Mouse (Mus musculus) kidney, postnatal 10 days (tissue): ENCODE data around the gene Lrch1.

Source experiments
- DNase-seq: peaks from one replicate; pipeline ENCODE4 v3.0.0; 2021; ENCODE audit warnings: mixed read lengths

The Lrch1 gene

DNA sequence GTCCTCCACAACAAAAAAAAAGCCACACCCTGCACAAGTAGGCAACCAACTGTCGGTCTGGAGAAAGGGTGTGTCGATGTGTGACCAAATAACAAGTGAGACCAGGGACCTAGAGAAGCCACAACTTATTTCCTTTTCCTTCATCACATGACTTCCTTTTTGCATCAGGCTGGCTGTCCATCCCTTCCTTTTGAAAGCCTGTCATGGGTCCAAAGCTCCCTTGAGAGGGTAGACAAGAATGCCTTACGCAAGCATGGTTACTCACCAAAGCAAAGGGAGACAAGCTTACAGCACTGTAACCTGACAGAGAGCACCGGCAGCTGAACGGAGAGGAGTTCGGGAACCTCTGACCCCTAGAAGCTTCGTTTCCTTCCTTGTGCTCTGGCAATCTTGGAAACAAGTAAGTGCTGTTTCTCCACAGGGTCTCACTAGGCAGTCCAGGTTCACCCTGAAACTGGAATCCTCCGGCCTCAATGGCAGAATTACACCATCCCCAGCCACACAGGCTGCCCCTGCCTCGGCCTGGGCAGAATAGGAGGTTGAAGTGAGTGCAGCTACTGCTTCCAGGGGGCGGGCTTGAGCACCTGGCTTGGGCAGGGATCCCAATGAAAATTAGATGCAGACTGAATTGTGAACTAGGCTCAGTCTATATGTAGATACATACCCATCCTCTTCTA lies 150.2 kb downstream of the Lrch1 start:
- DNase-seq = no peak

DNA sequence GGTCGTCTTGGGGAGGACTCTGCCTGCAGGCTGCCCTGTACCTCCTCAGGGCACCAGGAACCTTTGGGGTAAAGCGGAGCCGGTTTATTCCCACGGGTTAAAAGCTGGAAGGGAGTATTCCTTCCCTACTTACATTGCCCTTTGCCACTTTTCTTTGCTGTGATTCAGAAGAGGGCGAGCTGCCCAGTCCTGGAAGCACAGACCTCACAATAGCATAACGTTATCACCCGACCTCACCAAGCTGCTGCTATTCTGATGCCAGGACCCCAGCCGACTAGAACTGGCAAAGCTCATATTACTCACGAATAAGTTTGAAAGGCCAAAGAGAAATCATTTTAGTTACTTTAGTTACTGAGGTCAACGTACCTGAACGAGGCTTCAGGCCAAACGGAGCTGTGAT lies 152.7 kb downstream of the Lrch1 start:
- no peak for DNase-seq

DNA sequence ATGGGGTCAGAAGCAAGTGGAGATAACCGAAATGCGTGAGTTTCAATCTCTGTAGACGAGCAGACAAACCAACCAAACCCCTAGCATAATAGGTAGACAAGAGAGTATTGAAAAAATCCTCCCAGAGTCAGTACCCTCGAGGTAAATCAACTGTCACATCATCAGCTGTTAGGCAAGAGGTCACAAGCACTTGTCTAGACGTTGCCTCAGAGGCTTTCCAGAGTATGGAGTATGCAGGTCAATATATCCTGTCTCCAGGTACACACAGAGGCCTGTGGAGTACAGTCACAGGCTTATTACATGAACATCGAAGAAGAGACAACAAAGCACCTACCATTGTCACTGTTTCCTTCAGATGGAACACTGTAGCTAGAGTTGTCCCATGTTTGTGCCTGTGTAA lies 154.9 kb downstream of the Lrch1 start:
- no peak for DNase-seq

DNA sequence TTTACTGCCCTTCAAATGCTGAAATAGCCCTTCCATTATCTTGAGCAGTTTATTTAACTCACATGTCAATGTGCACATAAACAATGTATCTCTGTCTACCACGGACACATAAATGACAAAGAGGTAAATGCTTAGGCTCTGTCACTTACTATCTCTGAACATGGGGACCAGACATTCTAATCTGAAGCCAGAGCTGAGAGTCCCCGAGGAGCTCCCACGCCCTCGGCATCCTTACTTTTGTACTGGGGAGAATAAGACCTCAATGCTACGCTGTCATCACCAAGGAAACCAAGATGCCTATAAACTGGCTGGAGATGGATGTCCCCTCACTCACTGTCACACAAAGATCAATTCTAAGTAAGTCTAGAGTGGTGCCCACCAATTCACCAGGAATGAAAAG lies 157.1 kb downstream of the Lrch1 start:
- no peak for DNase-seq

DNA sequence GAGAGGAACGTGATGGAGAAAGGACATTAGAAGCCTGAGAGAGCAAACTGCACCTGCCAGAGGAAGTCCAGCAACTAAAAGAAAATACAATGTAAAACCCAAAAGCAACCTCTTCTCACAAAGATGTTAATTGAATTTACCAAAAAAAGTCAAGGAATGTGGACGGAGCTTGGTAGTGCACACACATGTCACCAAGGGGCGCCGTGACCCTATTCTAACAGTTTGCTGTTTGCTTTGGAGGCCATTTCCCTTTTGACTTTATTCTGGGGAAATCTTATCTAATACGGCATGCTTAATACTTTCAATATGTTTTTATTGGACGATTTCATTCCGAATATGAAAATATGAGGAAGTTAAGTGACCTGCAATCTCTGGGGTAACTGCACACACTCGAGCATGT lies 158.9 kb downstream of the Lrch1 start:
- DNase-seq = peak; percentile 55

DNA sequence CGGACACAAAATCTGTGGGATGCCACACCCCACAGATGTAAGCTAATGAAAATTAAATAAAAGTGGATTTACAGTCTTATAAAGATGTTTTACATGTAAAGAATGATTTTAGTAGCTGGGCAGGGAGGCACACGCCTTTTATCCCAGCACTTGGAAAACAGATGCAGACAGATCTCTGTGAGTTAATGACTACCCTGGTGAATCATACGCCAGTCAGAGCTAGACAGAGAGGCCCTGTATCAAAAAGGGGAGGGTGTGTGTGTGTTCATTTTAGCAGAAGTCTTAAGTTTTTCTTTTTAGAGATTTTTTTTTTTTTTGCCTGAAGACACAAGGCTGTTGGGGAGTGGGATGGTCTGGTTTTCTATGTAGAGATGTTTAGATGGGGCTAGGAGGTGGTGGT lies 160.0 kb downstream of the Lrch1 start:
- DNase-seq = no peak

DNA sequence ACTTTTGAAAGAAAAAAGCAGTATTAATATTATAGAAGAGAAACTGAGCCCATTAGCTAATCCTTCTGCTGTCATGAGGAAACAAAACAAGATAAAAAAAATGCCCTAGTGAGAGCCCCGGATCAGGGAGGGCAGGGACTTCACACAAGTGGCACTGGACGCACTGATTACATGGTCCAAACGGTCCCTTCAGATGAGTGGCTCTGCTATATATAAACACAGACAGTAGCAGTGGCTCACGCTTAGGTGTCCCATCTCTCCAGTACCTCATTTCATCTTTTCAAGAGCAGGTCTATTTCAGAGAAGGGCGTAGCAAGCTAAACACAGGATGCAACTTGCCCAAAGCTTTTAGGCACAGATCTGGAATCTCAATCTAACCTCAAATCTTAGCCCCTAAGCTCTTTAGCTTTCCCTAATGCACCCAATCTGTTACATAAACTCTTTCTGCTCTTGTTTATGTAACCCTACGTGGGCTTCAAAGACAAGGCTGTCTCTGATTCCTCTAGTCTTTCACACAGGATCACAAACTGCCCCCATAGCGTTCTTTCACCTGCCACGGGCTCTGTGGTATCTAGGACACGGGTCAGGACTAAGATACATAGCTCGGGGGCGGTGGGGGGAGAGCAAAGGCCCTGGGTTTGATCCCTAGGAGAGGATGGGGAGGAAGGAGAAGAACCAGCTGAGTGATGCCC lies 163.3 kb downstream of the Lrch1 start:
- DNase-seq = no peak

DNA sequence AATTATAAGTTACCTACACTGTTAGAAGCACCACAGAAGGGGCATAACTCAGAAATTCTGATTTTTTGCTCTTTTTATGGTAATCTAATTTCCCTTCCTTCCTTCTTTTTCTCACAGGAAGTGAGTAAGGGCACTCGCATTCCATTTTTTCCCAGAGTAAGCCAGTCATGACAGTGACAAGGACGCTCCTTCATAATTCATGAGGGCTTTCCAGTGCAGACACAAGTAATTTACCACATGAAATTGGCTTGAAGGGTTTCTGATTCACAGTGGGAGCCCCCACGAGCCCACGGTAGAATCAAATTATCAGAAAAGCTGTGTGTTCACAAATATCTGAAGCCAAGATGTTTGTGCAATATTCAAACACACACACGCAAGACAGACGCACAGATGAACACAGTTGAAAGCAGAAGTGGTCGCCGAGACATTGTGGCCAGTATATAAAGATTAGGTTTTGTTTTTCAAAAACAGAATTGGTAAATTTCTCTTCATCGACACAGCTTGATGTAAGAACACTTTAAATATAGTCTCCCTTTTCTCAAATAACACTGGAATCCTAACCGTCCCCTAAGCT lies 173.5 kb downstream of the Lrch1 start:
- DNase-seq = no peak

DNA sequence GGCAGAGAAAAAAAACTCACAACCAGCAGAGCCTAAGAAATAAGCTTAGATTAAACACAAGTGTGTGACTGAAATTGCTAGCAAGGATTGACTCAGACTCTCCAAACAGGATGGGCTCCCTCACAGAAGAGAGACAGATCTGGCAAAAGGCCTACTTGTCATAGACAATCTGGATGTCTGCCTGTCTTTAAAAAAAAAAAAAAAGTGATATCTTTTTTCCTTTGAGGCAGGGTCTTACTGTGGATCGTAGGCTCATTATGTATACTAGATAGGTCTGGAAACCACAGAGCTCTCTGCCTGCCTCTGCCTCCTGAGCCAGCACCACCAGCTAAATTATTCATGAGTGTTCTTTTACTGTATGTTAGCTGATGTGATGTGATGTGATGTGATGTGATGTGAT lies 179.8 kb downstream of the Lrch1 start:
- no peak for DNase-seq

DNA sequence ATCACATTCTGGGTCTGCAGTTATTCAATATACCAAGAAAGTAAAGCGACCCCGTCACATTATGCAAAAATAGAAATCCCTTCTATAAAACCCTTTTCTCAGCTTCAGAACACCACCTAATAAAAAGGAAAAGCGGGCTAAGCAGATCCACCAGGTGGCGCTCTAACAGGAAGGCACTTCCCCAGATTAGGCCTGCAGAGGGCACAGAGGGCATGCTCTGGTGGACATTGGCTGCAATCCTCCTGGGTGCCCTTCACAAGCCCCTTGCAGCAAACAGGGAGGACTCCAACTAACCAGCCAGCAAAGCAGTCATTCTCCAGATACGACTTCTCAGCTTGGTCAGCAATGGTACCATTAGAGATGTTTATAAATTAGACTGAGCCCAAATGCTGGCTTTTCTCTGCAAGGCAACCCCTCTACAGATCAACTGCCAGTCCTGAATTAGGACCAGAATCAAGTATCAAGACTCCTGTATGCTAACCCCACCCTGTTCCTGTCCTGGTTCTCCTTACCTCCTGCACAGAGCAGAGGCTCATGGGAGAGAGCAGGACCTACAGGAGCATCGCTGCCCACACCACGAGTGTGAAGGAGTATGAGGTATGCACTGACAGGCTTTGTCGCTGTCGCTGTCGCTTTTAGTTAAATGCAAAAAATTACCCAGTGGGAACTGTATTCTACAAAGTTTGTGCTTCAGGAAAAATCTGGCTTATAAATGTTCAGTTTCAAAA lies 183.3 kb downstream of the Lrch1 start:
- peak; percentile 87 for DNase-seq

DNA sequence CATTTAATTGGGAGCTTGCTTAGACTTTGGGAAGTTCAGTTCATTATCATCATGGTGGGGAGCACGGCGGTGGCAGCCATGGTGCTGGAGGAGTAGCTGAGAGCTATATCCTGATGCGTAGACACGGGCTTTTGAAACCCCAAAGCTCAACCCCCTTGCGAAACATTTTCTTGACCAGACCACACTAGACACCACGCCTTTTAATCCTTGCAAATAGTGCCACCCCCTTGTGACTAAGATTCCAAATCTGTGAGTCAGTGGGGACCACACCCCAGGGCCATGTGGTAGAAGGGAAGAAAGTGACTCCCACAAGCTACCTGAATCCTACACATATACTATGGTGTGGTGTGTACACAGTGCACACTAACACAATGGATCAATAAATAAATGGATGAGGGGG lies 210.8 kb downstream of the Lrch1 start:
- no peak for DNase-seq

DNA sequence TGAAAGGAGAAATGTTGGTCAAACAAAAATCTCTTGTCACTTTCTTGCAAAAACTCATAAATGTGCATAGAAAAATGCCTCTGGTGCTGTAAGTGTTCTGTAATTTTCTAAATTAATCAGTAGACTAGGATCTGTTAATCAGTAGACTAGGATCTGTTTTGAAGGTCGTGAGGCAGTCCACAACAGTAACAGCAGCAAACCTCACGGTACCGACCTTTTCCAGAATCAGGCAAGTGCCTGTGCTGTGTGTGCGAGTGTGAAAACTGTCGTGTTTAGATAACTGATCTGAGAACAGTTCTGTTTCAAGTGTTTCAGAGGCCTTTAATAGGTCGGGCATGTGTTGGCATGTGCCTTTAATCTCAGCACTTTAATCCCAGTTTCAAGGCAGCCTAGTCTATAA lies 212.2 kb downstream of the Lrch1 start:
- peak; percentile 37 for DNase-seq

DNA sequence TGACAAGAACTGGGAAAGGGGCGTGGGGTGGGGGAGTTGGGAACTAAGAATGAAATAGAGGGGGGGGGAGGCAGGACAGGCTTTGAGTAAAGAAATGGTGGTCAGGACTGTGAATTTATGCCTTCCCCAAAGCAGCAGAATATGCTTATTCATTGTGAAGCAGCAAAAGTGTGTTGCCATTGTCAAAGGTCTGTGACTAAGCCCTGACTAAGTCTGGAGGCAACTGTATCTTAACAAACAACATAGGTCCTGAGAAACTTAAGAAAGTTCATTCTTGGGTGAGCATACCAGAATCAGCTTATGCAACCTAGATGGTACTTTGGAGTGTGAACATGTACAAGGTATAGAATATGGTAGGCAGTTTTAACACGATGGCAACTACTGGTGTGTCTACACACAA lies 214.3 kb downstream of the Lrch1 start:
- no peak for DNase-seq

DNA sequence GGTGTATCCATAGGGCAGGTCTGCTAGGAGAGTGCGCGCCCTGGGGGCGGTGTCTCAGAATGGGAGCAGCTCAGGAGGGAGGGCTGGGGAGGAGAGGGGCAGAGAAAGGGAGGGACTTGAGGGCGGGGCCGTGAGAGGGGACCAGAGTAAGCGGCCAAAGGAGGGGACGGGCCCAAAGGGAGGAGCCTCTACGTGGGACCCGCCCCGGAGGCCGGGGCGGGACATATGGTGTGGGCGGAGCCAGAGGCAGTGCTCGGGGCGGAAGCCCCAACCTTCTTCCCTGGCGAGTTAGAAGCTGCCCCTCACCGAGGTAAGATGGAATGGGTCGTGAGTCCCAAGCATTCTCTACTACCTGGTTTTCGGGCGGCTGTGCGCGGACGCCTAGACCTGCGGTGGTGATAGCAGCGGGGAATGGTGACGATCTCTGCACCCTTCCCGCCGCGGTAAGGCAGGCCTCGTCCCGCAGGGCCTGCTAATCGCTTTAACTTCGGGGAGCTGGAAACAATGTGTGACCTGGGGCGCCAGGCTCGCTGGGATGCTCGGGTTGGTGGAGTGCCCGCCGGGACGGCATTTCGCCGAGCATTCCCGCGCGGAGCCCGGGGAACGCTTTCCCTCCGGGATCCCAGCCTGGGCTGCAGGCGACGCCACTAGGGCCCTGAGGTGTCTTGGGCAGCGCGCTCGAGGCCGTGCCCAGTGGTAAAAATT lies 215.4 kb downstream of the Lrch1 start, which contains the start of gene Esd:
TSS of gene Esd (plus strand) at position 219 of the 705 bp plus-strand sequence.
- peak; percentile 96 for DNase-seq

DNA sequence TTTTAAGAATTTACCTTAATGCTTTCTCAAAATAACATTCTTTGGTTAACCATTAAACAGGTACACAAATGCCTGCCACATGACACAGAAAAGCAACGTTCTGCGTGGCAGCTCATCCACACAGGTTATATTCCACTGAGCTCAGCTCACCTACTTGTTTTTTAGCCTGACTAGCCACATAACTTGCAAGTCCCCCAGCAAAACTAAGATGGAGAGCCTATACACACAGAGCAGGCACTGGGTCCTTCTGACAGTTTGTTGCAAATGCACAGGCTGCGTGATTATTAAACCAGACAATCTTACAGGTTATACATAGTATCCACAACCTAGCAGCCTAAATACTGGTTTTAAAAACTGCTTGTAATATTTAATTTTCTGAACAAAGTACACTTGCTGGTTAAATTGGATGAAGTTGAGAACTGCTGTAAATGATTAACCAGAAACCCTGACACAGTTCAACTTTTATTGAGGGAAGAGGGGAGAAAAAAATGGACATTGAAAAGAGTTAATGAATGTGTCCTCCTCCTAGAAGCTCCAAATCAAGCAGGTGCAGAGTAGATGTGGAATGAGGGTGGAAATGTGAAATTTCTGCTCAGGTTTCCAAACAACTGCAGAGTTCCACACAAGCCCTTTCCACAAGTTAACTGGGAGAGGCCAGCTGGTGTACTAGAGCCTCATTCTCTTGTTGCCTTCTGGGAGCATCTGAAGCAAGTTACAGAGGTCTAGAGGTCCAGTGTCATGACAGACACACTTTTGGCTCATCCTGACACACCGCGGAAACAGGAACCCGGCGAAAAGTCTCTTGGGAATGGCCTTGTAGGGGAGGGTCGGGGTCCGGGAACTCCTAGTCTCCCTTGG lies 216.2 kb downstream of the Lrch1 start:
- peak; percentile 27 for DNase-seq

DNA sequence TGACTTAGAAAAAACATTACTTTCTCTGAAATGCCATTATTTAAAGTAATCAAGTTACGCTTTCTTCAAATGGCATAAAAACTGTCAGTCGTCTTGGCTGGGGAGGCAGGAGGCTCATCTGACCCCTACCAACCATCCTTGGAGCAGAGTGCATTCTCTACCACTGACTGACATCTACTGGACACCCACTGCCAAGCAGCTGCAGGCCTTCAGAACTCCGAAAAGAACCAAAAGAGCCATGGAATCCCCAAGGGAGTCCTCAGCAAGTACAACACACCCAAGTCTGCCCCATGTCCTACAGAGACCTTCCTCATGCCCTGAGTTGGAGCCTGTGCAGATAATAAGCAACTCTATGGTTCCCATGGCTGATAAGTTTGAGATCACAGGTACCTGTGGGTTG lies 224.1 kb downstream of the Lrch1 start:
- DNase-seq = peak; percentile 21

DNA sequence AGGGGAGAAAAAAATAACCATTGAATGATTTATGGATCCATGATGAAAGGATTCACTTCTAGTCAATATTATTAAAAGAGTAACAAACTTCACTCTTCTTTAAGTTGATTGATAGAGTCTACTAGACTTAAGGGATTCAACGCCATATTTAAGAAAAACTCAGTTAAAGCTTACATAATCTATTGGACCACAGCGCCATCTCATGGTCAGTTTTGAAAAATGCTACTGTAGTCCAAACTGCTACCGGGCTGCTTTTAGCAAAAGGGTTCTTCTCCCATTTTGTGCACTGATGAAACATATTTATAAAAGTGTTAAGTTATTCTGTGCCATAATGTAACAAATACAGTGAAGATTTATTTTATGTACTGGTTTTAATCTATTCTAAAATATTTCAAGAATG lies 238.6 kb downstream of the Lrch1 start:
- DNase-seq = peak; percentile 63
